Mouse (Mus musculus): ENCODE measurements around the gene Casp3. TPM values are rescaled to one million over a fixed set of nuclear protein-coding genes. Genes with fewer than 3 reads are reported as not detected.
"Not testable (repeated sequence)": the region's sequence is repeated elsewhere in the genome, so short reads cannot be mapped to it uniquely, and the experiment has no call there.

The Casp3 gene
- 281 and 287 TPM in 2 replicates for total RNA-seq (2014; fragmentation: Nextera tagmentation)
- 487 and 511 TPM in 2 replicates for total RNA-seq (2017)

GRCm38 (mm10) chr8:46616879-46617689 lies at the start of gene Casp3, which contains the start of gene Primpol:
Casp3 (plus strand) TSS chr8:46617291.
Primpol (minus strand) TSS chr8:46617212.
- peak; percentile 80 for ATAC-seq (replicated peaks; ENCODE audit: low FRiP score, low TSS enrichment, poor library complexity, severe bottlenecking)

- ATAC-seq (replicated peaks; ENCODE audit: low FRiP score, low TSS enrichment, poor library complexity, severe bottlenecking): no peak
Observed at GRCm38 (mm10) chr8:46567946-46568345, 49.1 kb upstream of the Casp3 start.

GRCm38 (mm10) chr8:46568942-46569341 lies 48.1 kb upstream of the Casp3 start:
- 0 out of 2 replicates have a peak, but pooled peaks have one; percentile 22 for ATAC-seq (replicated peaks; ENCODE audit: low FRiP score, low TSS enrichment, poor library complexity, severe bottlenecking)

GRCm38 (mm10) chr8:46569659-46570441 lies 47.2 kb upstream of the Casp3 start:
- peak; percentile 82 for ATAC-seq (replicated peaks; ENCODE audit: low FRiP score, low TSS enrichment, poor library complexity, severe bottlenecking)

- ATAC-seq (replicated peaks; ENCODE audit: low FRiP score, low TSS enrichment, poor library complexity, severe bottlenecking): no peak
Observed at GRCm38 (mm10) chr8:46570673-46571072, 46.4 kb upstream of the Casp3 start.

- ATAC-seq (replicated peaks; ENCODE audit: low FRiP score, low TSS enrichment, poor library complexity, severe bottlenecking): no peak
Observed at GRCm38 (mm10) chr8:46573446-46573845, 43.6 kb upstream of the Casp3 start.

GRCm38 (mm10) chr8:46573964-46574363 lies 43.1 kb upstream of the Casp3 start:
- ATAC-seq (replicated peaks; ENCODE audit: low FRiP score, low TSS enrichment, poor library complexity, severe bottlenecking): no peak

- no peak for ATAC-seq (replicated peaks; ENCODE audit: low FRiP score, low TSS enrichment, poor library complexity, severe bottlenecking)
Observed at GRCm38 (mm10) chr8:46578794-46579193, 38.3 kb upstream of the Casp3 start.

GRCm38 (mm10) chr8:46584328-46584727 lies 32.8 kb upstream of the Casp3 start:
- ATAC-seq (replicated peaks; ENCODE audit: low FRiP score, low TSS enrichment, poor library complexity, severe bottlenecking): not testable (repeated sequence)

GRCm38 (mm10) chr8:46585576-46585975 lies 31.5 kb upstream of the Casp3 start:
- ATAC-seq (replicated peaks; ENCODE audit: low FRiP score, low TSS enrichment, poor library complexity, severe bottlenecking): no peak

- ATAC-seq (replicated peaks; ENCODE audit: low FRiP score, low TSS enrichment, poor library complexity, severe bottlenecking): peak; percentile 91
Observed at GRCm38 (mm10) chr8:46587911-46588310, 29.2 kb upstream of the Casp3 start.

GRCm38 (mm10) chr8:46588663-46589062 lies 28.4 kb upstream of the Casp3 start:
- peak; percentile 64 for ATAC-seq (replicated peaks; ENCODE audit: low FRiP score, low TSS enrichment, poor library complexity, severe bottlenecking)

- ATAC-seq (replicated peaks; ENCODE audit: low FRiP score, low TSS enrichment, poor library complexity, severe bottlenecking): no peak
Observed at GRCm38 (mm10) chr8:46593067-46593466, 24.0 kb upstream of the Casp3 start.

- ATAC-seq (replicated peaks; ENCODE audit: low FRiP score, low TSS enrichment, poor library complexity, severe bottlenecking): no peak
Observed at GRCm38 (mm10) chr8:46593772-46594171, 23.3 kb upstream of the Casp3 start.

- ATAC-seq (replicated peaks; ENCODE audit: low FRiP score, low TSS enrichment, poor library complexity, severe bottlenecking): no peak
Observed at GRCm38 (mm10) chr8:46595593-46595992, 21.5 kb upstream of the Casp3 start.

GRCm38 (mm10) chr8:46596530-46596929 lies 20.6 kb upstream of the Casp3 start:
- ATAC-seq (replicated peaks; ENCODE audit: low FRiP score, low TSS enrichment, poor library complexity, severe bottlenecking): no peak

- no peak for ATAC-seq (replicated peaks; ENCODE audit: low FRiP score, low TSS enrichment, poor library complexity, severe bottlenecking)
Observed at GRCm38 (mm10) chr8:46597411-46597810, 19.7 kb upstream of the Casp3 start.

GRCm38 (mm10) chr8:46598114-46598513 lies 19.0 kb upstream of the Casp3 start:
- no peak for ATAC-seq (replicated peaks; ENCODE audit: low FRiP score, low TSS enrichment, poor library complexity, severe bottlenecking)

- peak; percentile 90 for ATAC-seq (replicated peaks; ENCODE audit: low FRiP score, low TSS enrichment, poor library complexity, severe bottlenecking)
Observed at GRCm38 (mm10) chr8:46598753-46599152, 18.3 kb upstream of the Casp3 start.

- ATAC-seq (replicated peaks; ENCODE audit: low FRiP score, low TSS enrichment, poor library complexity, severe bottlenecking): peak; percentile 43; the same call in 1 of the 2 replicates
Observed at GRCm38 (mm10) chr8:46599314-46599904, 17.7 kb upstream of the Casp3 start.
